Mouse (Mus musculus): ENCODE measurements at regions not wholly inside any gene's neighbourhood (a gene's known extent, or its start where the extent isn't known, plus 50 kb on each side); places are given as distances from the start of the nearest gene placed in this dataset.

DNA sequence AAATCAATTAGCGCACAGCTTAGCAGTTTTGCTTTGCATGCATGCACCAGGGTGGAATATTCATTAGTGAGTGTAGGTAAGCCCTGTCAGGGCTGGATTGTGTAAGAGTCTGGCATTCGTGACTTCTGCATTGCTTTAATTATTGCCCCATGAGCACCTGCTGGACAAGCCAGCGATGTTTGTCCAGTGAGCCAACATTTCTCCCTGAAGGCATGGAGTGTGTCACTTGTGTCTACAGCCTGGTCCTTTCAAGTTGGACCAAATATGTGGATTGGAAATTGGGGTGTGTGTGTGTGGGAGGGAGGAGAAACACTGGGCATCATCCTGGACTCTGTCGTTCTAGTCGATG is 115.9 kb downstream of the Evx1 start:
- no peak overlapping the region for H3K4me3 ChIP-seq (ENCODE audit: low read depth, low read length)
- no peak for TF ChIP-seq CTCF (IDR thresholded peaks at IDR 0.05; ENCODE audit: low read depth)
- H3K4me2 ChIP-seq: no peak overlapping the region
- no peaks in the 10 kb centered on the region for H3K9me3 ChIP-seq (ENCODE audit: low read depth, low read length)
- peak overlapping the region; percentile 21; the same call in 1 of the 2 replicates for H3K27ac ChIP-seq (ENCODE audit: low read depth)
- DNase-seq (no peak), ATAC-seq (ENCODE audit: insufficient read depth) (no peak)
- H3K36me3 ChIP-seq (ENCODE audit: insufficient read depth): no peaks in the 10 kb centered on the region
- H3K4me1 ChIP-seq (ENCODE audit: insufficient read depth): no peaks in the 10 kb centered on the region; the same call in 1 of the 2 replicates
- no peaks in the 10 kb centered on the region for H3K27me3 ChIP-seq (ENCODE audit: insufficient read depth, low read length)
- H3K9ac ChIP-seq: no peak overlapping the region
- WGBS: 64% methylated on average over 5 of the region's 5 CpGs

DNA sequence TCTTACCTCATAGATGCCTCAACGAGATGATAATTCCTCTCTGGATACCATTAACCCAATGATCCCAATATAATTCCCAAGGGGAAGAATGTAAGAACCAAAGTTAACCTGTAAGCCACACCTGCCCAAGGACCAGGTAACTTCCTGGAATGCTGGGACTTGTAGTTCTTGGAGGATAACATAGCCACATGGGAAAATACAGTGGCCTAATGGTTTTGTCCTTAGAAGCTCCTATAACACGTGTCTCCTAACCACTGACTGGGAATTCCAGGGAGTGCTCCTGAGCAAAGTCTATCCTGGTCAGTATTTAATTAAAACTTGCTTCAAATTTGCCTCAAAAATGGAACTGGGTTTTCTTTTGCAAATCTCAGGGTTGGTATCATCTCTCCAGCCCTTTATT is 119.9 kb downstream of the Evx1 start:
- no peak for TF ChIP-seq CTCF (IDR thresholded peaks at IDR 0.05; ENCODE audit: low read depth)
- 85% methylated on average over 2 of the region's 2 CpGs for WGBS
- no peak for DNase-seq

DNA sequence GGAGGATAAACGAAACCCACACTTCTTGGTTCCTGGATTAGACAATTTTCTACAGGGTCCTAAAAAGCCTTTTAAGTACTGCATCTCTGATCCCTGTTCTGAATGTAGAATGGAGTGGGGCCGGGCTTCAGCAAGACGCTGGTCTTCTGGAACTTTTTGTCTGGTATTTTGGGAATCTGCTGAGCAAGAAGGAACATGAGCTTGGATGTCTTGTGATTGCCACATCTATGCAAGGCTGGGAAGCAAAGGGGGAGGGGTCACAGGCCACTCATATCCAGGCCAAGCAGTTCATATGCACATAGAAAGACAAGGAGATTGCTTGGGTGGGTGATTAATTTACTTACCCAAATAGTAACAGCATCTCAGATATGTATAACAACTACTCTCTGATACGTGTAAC is 121.5 kb downstream of the Evx1 start:
- Histone ChIP-seq H3K27ac (ENCODE audit: low read depth) (no peak overlapping the region), H3K4me2 (no peak overlapping the region), H3K9ac (no peak overlapping the region), H3K36me3 (ENCODE audit: insufficient read depth) (no peaks in the 10 kb centered on the region), H3K27me3 (ENCODE audit: insufficient read depth, low read length) (no peaks in the 10 kb centered on the region), H3K4me3 (ENCODE audit: low read depth, low read length) (no peak overlapping the region), H3K4me1 (ENCODE audit: insufficient read depth) (no peaks in the 10 kb centered on the region), H3K9me3 (ENCODE audit: low read depth, low read length) (no peaks in the 10 kb centered on the region)
- peak; percentile 50 for DNase-seq
- TF ChIP-seq CTCF (IDR thresholded peaks at IDR 0.05; ENCODE audit: low read depth): no peak
- no peak for ATAC-seq (ENCODE audit: insufficient read depth)
- 63% methylated on average over 4 of the region's 4 CpGs for WGBS

More for the DNA sequence above, 119.9 kb downstream of the Evx1 start:
- Histone ChIP-seq H3K9ac (no peak overlapping the region), H3K27me3 (ENCODE audit: insufficient read depth, low read length) (no peaks in the 10 kb centered on the region), H3K36me3 (ENCODE audit: insufficient read depth) (no peaks in the 10 kb centered on the region), H3K4me2 (no peak overlapping the region), H3K9me3 (ENCODE audit: low read depth, low read length) (no peaks in the 10 kb centered on the region), H3K4me3 (ENCODE audit: low read depth, low read length) (no peak overlapping the region), H3K4me1 (ENCODE audit: insufficient read depth) (no peaks in the 10 kb centered on the region), H3K27ac (ENCODE audit: low read depth) (no peak overlapping the region)
- ATAC-seq (ENCODE audit: insufficient read depth): no peak

DNA sequence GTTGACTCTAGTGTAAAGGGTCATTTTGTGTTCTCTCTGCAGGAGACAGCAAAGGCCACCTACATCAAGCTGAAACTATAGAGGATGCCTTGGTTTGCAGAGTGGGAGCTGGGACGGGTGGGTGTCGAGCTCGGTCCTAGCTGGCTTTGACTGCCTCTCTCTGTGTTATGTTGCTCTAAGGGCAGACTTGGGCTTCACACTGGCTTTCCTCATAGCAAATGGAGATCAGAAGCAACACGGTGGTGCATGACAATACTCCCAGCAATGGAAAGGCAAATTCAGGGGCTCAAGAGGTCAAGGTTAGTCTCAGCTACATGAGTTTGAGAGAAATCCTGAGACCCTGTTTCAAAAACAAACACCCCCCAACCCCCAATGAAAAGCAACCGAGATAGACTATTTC is 122.1 kb downstream of the Evx1 start:
- H3K9ac ChIP-seq: no peak overlapping the region
- H3K9me3 ChIP-seq (ENCODE audit: low read depth, low read length): no peaks in the 10 kb centered on the region
- no peak overlapping the region for H3K27ac ChIP-seq (ENCODE audit: low read depth)
- H3K27me3 ChIP-seq (ENCODE audit: insufficient read depth, low read length): no peaks in the 10 kb centered on the region
- H3K4me2 ChIP-seq: no peak overlapping the region
- ATAC-seq (ENCODE audit: insufficient read depth) (no peak), DNase-seq (no peak)
- TF ChIP-seq CTCF (IDR thresholded peaks at IDR 0.05; ENCODE audit: low read depth): no peak
- H3K4me3 ChIP-seq (ENCODE audit: low read depth, low read length): no peak overlapping the region
- no peaks in the 10 kb centered on the region for H3K36me3 ChIP-seq (ENCODE audit: insufficient read depth)
- WGBS: 81% methylated on average over 5 of the region's 5 CpGs
- no peaks in the 10 kb centered on the region for H3K4me1 ChIP-seq (ENCODE audit: insufficient read depth)

DNA sequence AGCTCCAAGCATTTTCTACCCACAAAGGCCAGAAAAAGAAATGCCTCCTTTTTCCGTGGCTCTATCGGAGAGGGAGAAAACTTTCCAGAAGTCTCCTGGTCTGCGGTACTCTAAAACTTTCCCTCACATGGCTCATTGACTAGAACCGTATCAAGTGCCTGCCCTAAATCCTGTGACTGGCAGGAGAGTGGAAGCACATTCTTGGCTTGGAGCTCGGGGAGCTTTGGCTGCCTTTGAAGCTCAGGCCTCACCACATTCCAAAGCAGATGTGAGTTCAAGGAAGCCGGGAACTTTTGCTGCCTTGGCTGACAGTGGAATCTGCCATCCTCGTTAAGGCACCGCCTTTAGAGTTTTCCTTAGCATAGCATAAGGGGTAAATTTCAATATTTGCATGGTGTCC is 125.1 kb downstream of the Evx1 start:
- Histone ChIP-seq H3K9ac (no peak overlapping the region), H3K4me1 (ENCODE audit: insufficient read depth) (peaks cover 5% of the 10 kb centered on the region; the same call in 1 of the 2 replicates), H3K36me3 (ENCODE audit: insufficient read depth) (no peaks in the 10 kb centered on the region), H3K4me3 (ENCODE audit: low read depth, low read length) (no peak overlapping the region), H3K27me3 (ENCODE audit: insufficient read depth, low read length) (no peaks in the 10 kb centered on the region), H3K27ac (ENCODE audit: low read depth) (0 out of 2 replicates have a peak overlapping the region, but pooled peaks have one; percentile 32), H3K9me3 (ENCODE audit: low read depth, low read length) (no peaks in the 10 kb centered on the region), H3K4me2 (no peak overlapping the region)
- 31% methylated on average over 8 of the region's 8 CpGs for WGBS
- TF ChIP-seq CTCF (IDR thresholded peaks at IDR 0.05; ENCODE audit: low read depth): no peak
- DNase-seq: peak; percentile 72
- ATAC-seq (ENCODE audit: insufficient read depth): peak; percentile 52; the same call in 1 of the 2 replicates

DNA sequence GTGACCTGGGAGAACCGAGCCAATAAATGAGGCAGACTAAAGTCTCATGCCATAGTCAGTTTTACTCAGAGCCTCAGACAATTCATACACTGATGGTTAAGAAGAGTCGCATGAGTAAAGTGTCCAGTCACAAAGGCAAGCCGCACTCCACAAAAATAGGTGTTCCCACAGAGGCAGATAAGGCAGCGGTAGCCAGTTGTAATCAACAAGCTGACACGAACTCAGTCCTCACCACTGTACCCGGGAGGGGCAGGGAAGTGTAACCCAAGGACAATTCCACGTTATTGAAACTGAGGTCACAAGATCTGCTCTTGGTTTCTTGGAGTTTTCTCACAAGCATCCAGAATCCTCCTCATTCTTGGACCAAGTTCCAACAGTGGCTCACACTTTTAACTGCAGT is 125.9 kb downstream of the Evx1 start:
- no peaks in the 10 kb centered on the region for H3K9me3 ChIP-seq (ENCODE audit: low read depth, low read length)
- no peak for ATAC-seq (ENCODE audit: insufficient read depth)
- WGBS: 66% methylated on average over 7 of the region's 7 CpGs

DNA sequence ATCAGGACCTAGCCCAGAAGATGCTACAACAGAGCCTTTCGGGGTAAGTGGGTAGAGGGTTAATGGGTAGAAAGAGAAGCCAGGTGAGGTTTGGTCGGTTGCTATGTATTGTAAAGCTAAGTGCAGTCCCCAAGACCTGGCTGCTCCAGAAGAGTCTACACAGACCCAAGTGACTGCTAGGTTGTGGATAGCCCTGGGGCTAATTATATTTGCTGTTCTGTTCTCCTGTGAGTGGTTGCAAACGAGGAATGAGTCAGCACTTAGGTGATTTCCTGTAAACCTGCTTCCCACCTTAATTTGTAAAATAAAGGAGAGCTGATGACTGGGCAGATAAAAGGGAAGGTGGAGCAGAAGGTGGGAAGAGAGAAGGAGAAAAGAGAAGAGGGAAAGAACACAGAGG is 126.9 kb downstream of the Evx1 start:
- no peaks in the 10 kb centered on the region for H3K9me3 ChIP-seq (ENCODE audit: low read depth, low read length)
- H3K4me3 ChIP-seq (ENCODE audit: low read depth, low read length): no peak overlapping the region
- H3K4me2 ChIP-seq: no peak overlapping the region
- H3K27me3 ChIP-seq (ENCODE audit: insufficient read depth, low read length): no peaks in the 10 kb centered on the region
- H3K4me1 ChIP-seq (ENCODE audit: insufficient read depth): peaks cover 5% of the 10 kb centered on the region; the same call in 1 of the 2 replicates
- no peak overlapping the region for H3K9ac ChIP-seq
- H3K36me3 ChIP-seq (ENCODE audit: insufficient read depth): no peaks in the 10 kb centered on the region
- 64% methylated on average over 3 of the region's 3 CpGs for WGBS
- no peak overlapping the region for H3K27ac ChIP-seq (ENCODE audit: low read depth)
- DNase-seq (no peak), ATAC-seq (ENCODE audit: insufficient read depth) (no peak)
- TF ChIP-seq CTCF (IDR thresholded peaks at IDR 0.05; ENCODE audit: low read depth): no peak

More for the DNA sequence above, 125.9 kb downstream of the Evx1 start:
- no peak overlapping the region for H3K4me3 ChIP-seq (ENCODE audit: low read depth, low read length)
- H3K4me2 ChIP-seq: no peak overlapping the region
- DNase-seq: no peak
- H3K36me3 ChIP-seq (ENCODE audit: insufficient read depth): no peaks in the 10 kb centered on the region
- H3K4me1 ChIP-seq (ENCODE audit: insufficient read depth): peaks cover 5% of the 10 kb centered on the region; the same call in 1 of the 2 replicates
- no peaks in the 10 kb centered on the region for H3K27me3 ChIP-seq (ENCODE audit: insufficient read depth, low read length)
- no peak overlapping the region for H3K9ac ChIP-seq
- TF ChIP-seq CTCF (IDR thresholded peaks at IDR 0.05; ENCODE audit: low read depth): no peak
- no peak overlapping the region for H3K27ac ChIP-seq (ENCODE audit: low read depth)

Measured in lung, embryonic 14.5 days (tissue).